In genomic region chr9:107887804-107888266, GRCm38 (mm10) we compare ENCODE assay signal across 8 mouse cellular contexts. TPM values are rescaled to one million over a fixed set of nuclear protein-coding genes. Genes with fewer than 3 reads are reported as not detected.
A peak's percentile ranks its signal among the peaks of the same experiment; 100 is the strongest.
DNase-seq lines count a peak whose midpoint lies in the region; ATAC-seq and TF ChIP-seq lines count a peak whose summit lies in the region.

Mon1a (plus strand) TSS chr9:107888151.

- no peaks in the 10 kb centered on the region for H3K4me1 ChIP-seq in ES-Bruce4 (ENCODE audit: control insufficient read depth, insufficient read depth, low read length)
- peaks cover 11% of the 10 kb centered on the region for H3K4me1 ChIP-seq in forebrain, embryonic 13.5 days
- H3K4me1 ChIP-seq in heart, postnatal 0 days (ENCODE audit: control insufficient read depth, insufficient read depth): no peaks in the 10 kb centered on the region
- H3K4me1 ChIP-seq in liver, embryonic 15.5 days (replicated peaks): peaks cover 19% of the 10 kb centered on the region
- H3K4me1 ChIP-seq in neural tube, embryonic 11.5 days (ENCODE audit: control insufficient read depth, insufficient read depth, low read length): peaks cover 4% of the 10 kb centered on the region; the same call in 1 of the 2 replicates
- peaks cover 11% of the 10 kb centered on the region for H3K4me1 ChIP-seq in stomach, embryonic 16.5 days (ENCODE audit: control insufficient read depth, insufficient read depth, low read length)

- H3K9me3 ChIP-seq in ES-Bruce4 (replicated peaks; ENCODE audit: control insufficient read depth, insufficient read depth, low read length, poor library complexity, severe bottlenecking): no peaks in the 10 kb centered on the region
- no peaks in the 10 kb centered on the region for H3K9me3 ChIP-seq in forebrain, embryonic 13.5 days (replicated peaks)
- no peaks in the 10 kb centered on the region for H3K9me3 ChIP-seq in heart, postnatal 0 days (replicated peaks; ENCODE audit: control insufficient read depth, low read length)
- H3K9me3 ChIP-seq in liver, embryonic 15.5 days (replicated peaks): no peaks in the 10 kb centered on the region
- no peaks in the 10 kb centered on the region for H3K9me3 ChIP-seq in neural tube, embryonic 11.5 days (ENCODE audit: control insufficient read depth, low read length)
- H3K9me3 ChIP-seq in stomach, embryonic 16.5 days (replicated peaks; ENCODE audit: control insufficient read depth, low read length): no peaks in the 10 kb centered on the region

- no peak within 1 kb of the TSS for H3K27ac ChIP-seq in ES-Bruce4 (ENCODE audit: insufficient read depth, low read length)
- peak within 1 kb of the TSS; percentile 68 for H3K27ac ChIP-seq in forebrain, embryonic 13.5 days
- H3K27ac ChIP-seq in heart, postnatal 0 days (ENCODE audit: low read depth): peak within 1 kb of the TSS; percentile 46
- H3K27ac ChIP-seq in liver, embryonic 15.5 days (replicated peaks): peak within 1 kb of the TSS; percentile 73
- H3K27ac ChIP-seq in neural tube, embryonic 11.5 days (ENCODE audit: low read depth, low read length): no peak within 1 kb of the TSS
- peak within 1 kb of the TSS; percentile 90 for H3K27ac ChIP-seq in stomach, embryonic 16.5 days (ENCODE audit: low read length)

- under 1% methylated on average over 28 of the region's 28 CpGs for WGBS in forebrain, embryonic 13.5 days
- WGBS in heart, postnatal 0 days: under 1% methylated on average over 28 of the region's 28 CpGs
- WGBS in liver, embryonic 15.5 days (ENCODE audit: insufficient replicate concordance): under 1% methylated on average over 28 of the region's 28 CpGs
- WGBS in neural tube, embryonic 11.5 days: under 1% methylated on average over 28 of the region's 28 CpGs
- WGBS in stomach, embryonic 16.5 days: under 1% methylated on average over 28 of the region's 28 CpGs

- TF ChIP-seq CTCF in ES-Bruce4 (IDR thresholded peaks at IDR 0.05; ENCODE audit: low read depth, low read length): no peak
- peak; percentile 20; the same call in 1 of the 2 replicates for TF ChIP-seq CTCF in heart, postnatal 0 days (IDR thresholded peaks at IDR 0.05; ENCODE audit: low read depth)

- peak; percentile 97 for ATAC-seq in cerebellum, adult (ENCODE audit: insufficient number of reproducible peaks, low FRiP score, low TSS enrichment)
- ATAC-seq in forebrain, embryonic 13.5 days: peak; percentile 97
- ATAC-seq in heart, postnatal 0 days (ENCODE audit: insufficient read depth, low read depth): peak; percentile 98
- ATAC-seq in liver, embryonic 15.5 days (ENCODE audit: insufficient read depth): peak; percentile 98
- ATAC-seq in neural tube, embryonic 11.5 days (ENCODE audit: insufficient read depth, low FRiP score, low TSS enrichment): peak; percentile 89
- peak; percentile 96 for ATAC-seq in stomach, embryonic 16.5 days (ENCODE audit: insufficient read depth, low FRiP score)

- peak; percentile 79 for DNase-seq in heart, postnatal 0 days (ENCODE audit: low spot score)
- peak; percentile 83 to 90 for DNase-seq in kidney, postnatal 4 days
- DNase-seq in neural tube, embryonic 11.5 days (ENCODE audit: low spot score): peak; percentile 86

- no peaks in the 10 kb centered on the region for H3K27me3 ChIP-seq in ES-Bruce4 (ENCODE audit: control insufficient read depth, insufficient read depth, low read length, poor library complexity, severe bottlenecking)
- peaks cover 18% of the 10 kb centered on the region for H3K27me3 ChIP-seq in forebrain, embryonic 13.5 days
- H3K27me3 ChIP-seq in heart, postnatal 0 days (ENCODE audit: control insufficient read depth, insufficient read depth, low read length): 0 out of 2 replicates have a peak, but pooled peaks cover 7% of the 10 kb centered on the region
- peaks cover 14% of the 10 kb centered on the region; the same call in 1 of the 2 replicates for H3K27me3 ChIP-seq in liver, embryonic 15.5 days
- 0 out of 2 replicates have a peak, but pooled peaks cover 3% of the 10 kb centered on the region for H3K27me3 ChIP-seq in neural tube, embryonic 11.5 days (ENCODE audit: control insufficient read depth, insufficient read depth, low read length)
- no peaks in the 10 kb centered on the region for H3K27me3 ChIP-seq in stomach, embryonic 16.5 days (ENCODE audit: control insufficient read depth, insufficient read depth, low read length)

- TF ChIP-seq EP300 in ES-Bruce4 (IDR thresholded peaks at IDR 0.05; ENCODE audit: insufficient read depth, low read depth, low read length): no peak
- TF ChIP-seq EP300 in heart, postnatal 0 days (IDR thresholded peaks at IDR 0.05; ENCODE audit: low read depth): no peak

- H3K36me3 ChIP-seq in ES-Bruce4 (ENCODE audit: control insufficient read depth, insufficient read depth, low read length, poor library complexity, severe bottlenecking): no peaks in the 10 kb centered on the region
- no peaks in the 10 kb centered on the region; the same call in 1 of the 2 replicates for H3K36me3 ChIP-seq in forebrain, embryonic 13.5 days (ENCODE audit: poor library complexity, severe bottlenecking)
- H3K36me3 ChIP-seq in heart, postnatal 0 days (replicated peaks; ENCODE audit: control insufficient read depth, insufficient read depth, low read length): 0 out of 2 replicates have a peak, but pooled peaks cover 2% of the 10 kb centered on the region
- no peaks in the 10 kb centered on the region for H3K36me3 ChIP-seq in liver, embryonic 15.5 days (replicated peaks)
- no peaks in the 10 kb centered on the region for H3K36me3 ChIP-seq in neural tube, embryonic 11.5 days (ENCODE audit: control insufficient read depth, insufficient read depth, low read length)
- H3K36me3 ChIP-seq in stomach, embryonic 16.5 days (ENCODE audit: control insufficient read depth, insufficient read depth, low read length): no peaks in the 10 kb centered on the region

- TF ChIP-seq POLR2A in ES-Bruce4 (IDR thresholded peaks at IDR 0.05; ENCODE audit: insufficient read depth, low read length): no peak

- peak within 1 kb of the TSS; percentile 16 for H3K9ac ChIP-seq in ES-Bruce4 (ENCODE audit: low read depth, poor library complexity, severe bottlenecking)
- peak within 1 kb of the TSS; percentile 83 for H3K9ac ChIP-seq in forebrain, embryonic 13.5 days
- H3K9ac ChIP-seq in heart, postnatal 0 days (replicated peaks; ENCODE audit: low read depth, low read length): peak within 1 kb of the TSS; percentile 57
- H3K9ac ChIP-seq in liver, embryonic 15.5 days: peak within 1 kb of the TSS; percentile 76
- H3K9ac ChIP-seq in neural tube, embryonic 11.5 days (ENCODE audit: low read length): peak within 1 kb of the TSS; percentile 52
- peak within 1 kb of the TSS; percentile 89 for H3K9ac ChIP-seq in stomach, embryonic 16.5 days (ENCODE audit: low read length)

- peak within 1 kb of the TSS; percentile 73 for H3K4me3 ChIP-seq in ES-Bruce4 (ENCODE audit: low read depth, low read length)
- peak within 1 kb of the TSS; percentile 86 for H3K4me3 ChIP-seq in forebrain, embryonic 13.5 days
- peak within 1 kb of the TSS; percentile 60 for H3K4me3 ChIP-seq in heart, postnatal 0 days (ENCODE audit: low read depth, low read length)
- peak within 1 kb of the TSS; percentile 70 for H3K4me3 ChIP-seq in liver, embryonic 15.5 days (replicated peaks)
- H3K4me3 ChIP-seq in neural tube, embryonic 11.5 days (ENCODE audit: low read depth, low read length): peak within 1 kb of the TSS; percentile 66
- H3K4me3 ChIP-seq in stomach, embryonic 16.5 days (replicated peaks; ENCODE audit: low read length): peak within 1 kb of the TSS; percentile 93

- H3K4me2 ChIP-seq in forebrain, embryonic 13.5 days: peak within 1 kb of the TSS; percentile 82
- H3K4me2 ChIP-seq in heart, postnatal 0 days (ENCODE audit: low read depth, low read length): peak within 1 kb of the TSS; percentile 72
- H3K4me2 ChIP-seq in liver, embryonic 15.5 days: peak within 1 kb of the TSS; percentile 91
- H3K4me2 ChIP-seq in neural tube, embryonic 11.5 days (ENCODE audit: low read depth): peak within 1 kb of the TSS; percentile 64
- peak within 1 kb of the TSS; percentile 88 for H3K4me2 ChIP-seq in stomach, embryonic 16.5 days (ENCODE audit: low read depth, low read length)

RNA-seq across cellular contexts. Expression of gene Mon1a, which starts in this region (rescaled TPM):
- 3.0 and 4.2 TPM in 2 replicates for polyA plus RNA-seq in ES-Bruce4 (2011; ENCODE audit: insufficient read depth, insufficient read length, low read depth, missing spikeins)
- 18.9 and 20.6 TPM in 2 replicates for polyA plus RNA-seq in forebrain, embryonic 13.5 days (2015; fragmentation: Nextera tagmentation; extraction: Ambion mirVana)
- total RNA-seq in heart, postnatal 0 days (2014; rRNA removed; ENCODE audit: low replicate concordance): 12.1 and 16.4 TPM in 2 replicates
- polyA plus RNA-seq in heart, postnatal 0 days (2015; fragmentation: Nextera tagmentation; extraction: Ambion mirVana): 9.9 TPM in 2 replicates
- 3.9 and 5.0 TPM in 2 replicates for polyA plus RNA-seq in liver, embryonic 15.5 days (2015; fragmentation: Nextera tagmentation; extraction: Ambion mirVana)
- polyA plus RNA-seq in neural tube, embryonic 11.5 days (2014; fragmentation: Nextera tagmentation; extraction: Ambion mirVana): 16.3 and 19.2 TPM in 2 replicates
- 23.2 and 26.7 TPM in 2 replicates for polyA plus RNA-seq in stomach, embryonic 16.5 days (2015; fragmentation: Nextera tagmentation; extraction: Ambion mirVana)

Comparison
In these comparisons a context has a peak if more than half of its experiments do, and no peak if none do; other contexts are left out.
1. H3K27ac ChIP-seq: peak in forebrain, embryonic 13.5 days (single experiment), heart, postnatal 0 days (single experiment), liver, embryonic 15.5 days (single experiment) and stomach, embryonic 16.5 days (single experiment); none in ES-Bruce4 (single experiment) and neural tube, embryonic 11.5 days (single experiment).
2. H3K9ac ChIP-seq: peak in every context shown above with its lines; median percentile 89 in stomach, embryonic 16.5 days; 83 in forebrain, embryonic 13.5 days; 76 in liver, embryonic 15.5 days; 57 in heart, postnatal 0 days; 52 in neural tube, embryonic 11.5 days; 16 in ES-Bruce4.
3. Peak in every context shown above with its lines, with median percentiles within 50 percentile points of each other: H3K4me3 ChIP-seq, ATAC-seq, H3K4me2 ChIP-seq and DNase-seq.